Mouse (Mus musculus): ENCODE measurements at regions not wholly inside any gene's neighbourhood (a gene's known extent, or its start where the extent isn't known, plus 50 kb on each side); places are given as distances from the start of the nearest gene placed in this dataset.

DNA sequence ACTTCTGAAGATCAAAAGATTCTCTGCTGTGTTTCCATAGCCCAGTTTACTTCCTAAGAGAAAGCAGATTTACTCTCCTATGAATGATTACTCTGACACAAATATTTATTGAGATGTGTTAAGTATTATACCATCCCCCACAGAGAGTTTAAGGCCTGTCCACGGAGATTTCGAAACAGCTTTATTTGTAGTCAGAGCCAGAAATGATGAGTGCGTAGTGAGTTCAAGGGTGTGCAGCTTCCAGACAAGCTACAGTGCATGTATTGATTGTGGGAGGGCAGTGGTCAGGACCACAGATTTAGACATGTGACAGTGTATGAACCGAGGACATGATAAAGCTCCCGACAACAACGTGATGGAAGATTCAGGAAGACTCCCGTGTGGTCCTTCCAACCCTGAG lies 126.8 kb downstream of the Hlx start:
- no peak for ATAC-seq

DNA sequence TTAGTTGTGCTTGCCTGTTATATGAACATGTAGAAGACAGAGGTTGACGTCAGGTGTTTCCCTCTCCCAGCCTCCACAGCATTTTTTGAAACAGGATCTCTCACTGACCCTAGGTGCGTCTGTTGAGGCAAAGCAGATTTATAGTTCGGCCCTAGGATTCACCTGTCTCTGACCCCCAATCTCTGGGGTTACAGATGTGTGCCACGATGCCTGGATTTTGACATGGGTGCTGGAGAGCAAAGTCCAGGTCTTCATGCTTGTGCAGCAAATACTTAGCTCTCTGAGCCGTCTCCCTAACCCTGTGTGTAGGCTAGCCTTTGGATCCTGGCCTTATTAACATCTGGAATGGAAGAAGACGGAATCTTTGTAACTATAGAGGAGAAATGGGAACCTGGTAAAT lies 129.3 kb downstream of the Hlx start:
- ATAC-seq = no peak

DNA sequence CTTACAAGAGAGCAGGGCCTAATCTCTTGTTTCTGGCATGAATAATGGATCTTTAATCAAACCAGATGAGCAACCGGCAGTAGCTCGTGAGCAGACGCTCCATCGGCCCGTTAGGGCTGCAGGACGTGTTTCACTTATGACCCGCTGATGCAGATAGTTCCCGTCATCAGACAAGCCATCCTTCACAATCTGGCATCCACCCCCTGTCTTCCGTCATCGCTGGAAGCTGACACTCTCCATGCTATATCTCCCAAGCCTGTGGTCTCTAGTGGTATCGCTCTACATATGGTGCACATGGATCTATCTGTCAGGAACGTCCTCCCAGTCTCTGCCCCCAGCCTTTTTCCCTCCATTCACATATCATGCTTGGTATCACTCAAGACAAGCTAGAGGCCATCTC lies 137.0 kb downstream of the Hlx start:
- no peak for ATAC-seq

DNA sequence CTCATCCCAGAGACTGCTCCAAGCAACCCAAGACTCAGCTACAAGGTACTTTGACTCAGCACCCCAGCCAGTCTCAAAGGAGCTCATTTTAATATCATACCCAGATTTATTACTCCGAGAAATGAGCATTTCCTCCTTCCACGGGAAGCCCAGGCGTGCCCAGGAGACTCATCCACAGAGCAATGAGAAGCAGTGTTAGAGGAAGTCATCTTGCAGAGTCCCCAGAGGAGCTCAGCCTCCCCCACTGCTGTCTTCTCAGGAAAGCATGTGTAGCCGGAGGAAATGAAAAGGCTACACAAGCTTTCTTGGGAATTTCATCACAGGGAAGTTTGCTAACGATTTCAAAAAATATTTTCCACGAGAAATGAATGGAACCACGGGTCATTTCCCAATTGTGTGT lies 141.8 kb downstream of the Hlx start:
- ATAC-seq = no peak

DNA sequence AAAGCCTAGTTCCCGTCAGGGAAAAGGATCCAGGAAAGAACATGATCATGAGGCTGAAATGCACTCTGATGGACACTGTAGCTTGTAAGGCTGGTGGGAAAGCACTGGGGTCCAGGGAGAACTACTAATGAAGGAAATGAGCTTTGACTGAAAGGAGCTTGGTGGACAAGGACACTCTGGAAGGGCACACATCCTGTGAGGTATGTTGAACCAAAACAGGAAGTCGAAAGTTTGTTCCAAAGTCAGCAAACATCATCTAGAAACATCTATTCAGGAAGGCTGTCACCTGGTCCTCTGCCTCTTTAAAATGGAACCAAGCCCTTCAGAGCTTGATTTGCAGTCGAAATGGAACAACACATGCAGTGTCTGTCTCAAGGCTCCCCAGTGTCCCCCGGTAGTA lies 143.1 kb downstream of the Hlx start:
- ATAC-seq = no peak

DNA sequence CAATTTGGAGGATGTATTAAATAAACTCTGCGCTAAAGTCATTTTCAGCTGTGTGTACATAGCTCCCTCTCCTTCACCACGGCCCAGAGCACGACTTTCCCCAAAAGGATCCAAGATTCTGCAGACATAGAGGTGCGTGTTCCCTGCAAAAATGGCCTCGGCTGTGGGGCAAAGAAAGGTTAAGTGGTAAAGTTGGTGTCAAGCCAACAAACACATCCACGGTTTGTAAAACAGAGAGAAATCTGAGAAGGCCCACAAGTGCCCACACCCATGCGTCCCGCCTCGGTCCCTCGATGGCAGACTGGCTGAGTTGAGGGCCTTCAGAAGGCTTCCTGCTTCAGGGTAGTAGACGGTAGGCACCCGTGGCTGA lies 147.9 kb downstream of the Hlx start:
- no peak for ATAC-seq

DNA sequence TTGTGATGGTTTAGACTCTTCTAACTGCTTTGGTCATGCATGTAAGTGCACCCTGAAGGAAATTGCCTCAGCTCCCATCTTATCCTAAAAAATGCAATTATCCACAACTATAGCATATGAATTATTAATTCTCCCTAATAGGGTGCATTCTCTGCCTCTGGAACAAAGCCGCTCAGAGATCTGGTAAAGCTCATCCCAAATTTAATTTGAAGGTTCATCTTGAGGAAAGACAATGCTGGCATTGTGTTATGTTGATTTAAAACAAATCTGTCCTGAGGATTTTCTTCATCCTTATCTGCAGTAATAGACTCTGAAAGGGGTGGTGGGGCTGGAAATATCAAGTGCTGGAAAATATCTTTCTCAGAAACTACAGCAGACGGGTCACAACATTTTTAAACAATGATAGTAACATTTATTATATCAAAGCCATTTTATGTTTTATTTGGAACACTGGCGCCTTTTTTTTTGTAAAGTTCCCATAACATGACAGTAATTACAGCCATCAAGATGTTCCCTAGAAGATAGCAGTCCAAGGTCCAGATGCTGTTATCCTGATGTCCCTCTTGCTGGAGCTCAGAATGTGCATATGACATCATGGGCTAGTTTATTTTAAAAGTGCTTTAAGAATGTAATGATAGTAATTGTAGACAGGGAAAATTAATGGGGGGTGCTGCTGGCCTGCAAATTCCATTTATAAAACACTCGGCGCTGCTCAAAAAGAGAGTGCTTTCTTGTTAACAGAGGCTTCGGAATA lies 148.5 kb downstream of the Hlx start:
- ATAC-seq = no peak

DNA sequence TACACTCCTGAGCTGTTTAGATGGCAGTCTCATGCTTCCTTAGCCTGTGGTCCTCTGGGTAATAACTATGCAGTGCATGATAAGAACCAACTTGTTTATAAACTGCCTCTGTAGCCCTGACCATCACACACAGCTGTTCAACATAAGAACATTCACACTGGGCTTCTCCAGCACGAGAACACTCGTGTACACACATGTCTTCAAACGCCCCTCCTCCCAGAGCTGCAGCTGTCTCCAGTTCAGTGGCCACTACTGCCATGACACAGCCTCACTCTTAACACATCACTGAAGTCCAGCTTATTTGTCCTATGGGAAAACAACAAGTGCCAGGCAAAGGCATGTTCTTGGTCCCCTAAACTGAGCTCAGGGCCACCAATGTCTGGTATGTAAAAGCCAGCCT lies 152.9 kb downstream of the Hlx start:
- ATAC-seq = no peak

DNA sequence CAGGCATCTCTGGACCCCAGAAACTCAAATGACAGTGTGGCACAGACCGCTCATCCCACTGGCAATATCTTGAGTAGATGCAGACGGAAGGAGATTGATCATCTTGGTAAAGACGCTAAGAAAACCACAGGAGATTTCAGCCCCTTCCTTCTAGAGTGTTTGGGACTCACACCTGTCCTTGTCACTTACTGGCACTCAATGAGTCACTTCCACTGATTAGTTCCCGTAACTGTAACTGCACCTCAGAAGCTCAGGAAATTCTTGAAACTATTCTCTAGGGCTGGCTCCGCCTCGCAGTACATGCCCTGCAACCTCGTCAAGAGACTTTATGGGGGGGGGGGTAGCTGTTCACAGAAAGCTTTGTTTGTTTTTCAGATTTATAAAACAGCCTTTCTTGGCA lies 155.9 kb downstream of the Hlx start:
- no peak for ATAC-seq

DNA sequence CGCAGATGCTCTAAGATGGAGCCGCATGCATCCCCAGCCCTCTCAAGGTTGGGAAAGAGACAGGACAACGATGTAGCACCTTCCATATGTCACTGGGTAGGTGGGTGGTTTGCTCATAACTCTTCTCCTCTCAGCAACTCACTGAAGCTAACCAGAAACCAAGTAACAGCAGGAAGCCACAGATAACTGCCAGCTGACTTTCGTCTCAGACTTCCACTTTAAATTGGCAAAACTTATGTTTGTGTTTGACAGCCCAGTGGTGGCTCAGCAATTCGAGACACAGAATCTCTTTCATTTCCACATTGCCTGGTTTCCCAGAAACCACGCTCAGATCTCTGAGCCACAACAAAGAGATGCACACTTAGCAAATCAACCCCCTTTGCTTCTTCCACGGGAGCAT lies 159.1 kb downstream of the Hlx start:
- no peak for ATAC-seq

DNA sequence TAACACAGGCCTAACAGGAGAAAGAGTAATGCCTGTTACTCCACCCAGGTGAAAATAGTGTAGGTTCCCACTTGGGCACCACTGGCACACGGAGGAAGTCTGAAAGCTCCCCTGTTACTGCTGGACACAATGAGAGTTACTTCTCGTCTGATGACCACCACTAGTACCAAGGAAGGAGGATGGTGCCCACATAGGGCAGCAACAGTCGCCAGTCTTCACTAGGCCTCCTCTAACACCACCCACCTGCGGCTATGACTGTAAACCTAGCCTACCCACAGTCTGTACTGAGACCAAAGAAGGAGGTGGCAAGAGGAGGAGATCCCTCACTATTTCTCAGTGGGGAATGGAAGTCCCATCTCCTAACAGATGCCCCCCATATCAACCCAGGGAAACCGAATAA lies 161.7 kb downstream of the Hlx start:
- ATAC-seq = no peak

DNA sequence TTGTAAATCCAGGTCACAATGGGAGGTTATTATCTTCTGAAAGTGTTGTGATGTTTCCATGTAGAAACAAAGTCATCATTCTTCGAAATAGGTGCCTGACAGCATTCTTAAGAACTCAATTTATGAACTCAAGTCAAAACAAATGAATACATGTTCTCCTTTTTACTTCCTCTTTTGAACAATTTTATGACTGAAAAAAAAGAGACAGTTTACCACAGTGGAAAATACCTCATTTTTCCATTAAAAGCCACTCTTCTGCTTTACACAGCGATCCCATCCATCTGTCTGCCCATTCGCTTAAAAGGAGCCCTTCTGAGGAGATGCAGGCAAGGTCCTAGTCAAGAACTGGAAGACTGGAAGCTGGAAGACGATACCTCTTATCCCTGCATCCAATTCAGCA lies 169.5 kb downstream of the Hlx start:
- no peak for ATAC-seq

DNA sequence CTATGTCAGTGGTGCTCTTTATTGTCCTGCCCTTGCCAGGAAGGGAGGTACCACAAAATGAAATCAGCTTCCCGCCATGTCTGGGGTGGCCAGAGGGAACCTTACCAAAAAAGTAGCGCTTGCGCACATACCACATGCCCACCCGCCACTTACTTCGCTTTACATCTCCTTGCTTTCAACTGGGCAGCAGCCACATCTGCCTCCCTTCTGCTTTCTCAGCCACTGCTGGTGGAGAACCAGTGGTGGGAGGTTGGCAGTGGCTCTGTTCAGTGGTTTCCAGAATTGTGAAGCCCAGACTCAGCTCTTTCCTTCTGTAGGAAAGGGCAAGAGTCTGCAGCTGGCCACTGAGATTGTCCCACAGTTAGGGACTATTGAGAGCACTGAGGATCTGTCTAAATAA lies 170.2 kb downstream of the Hlx start:
- ATAC-seq = no peak

DNA sequence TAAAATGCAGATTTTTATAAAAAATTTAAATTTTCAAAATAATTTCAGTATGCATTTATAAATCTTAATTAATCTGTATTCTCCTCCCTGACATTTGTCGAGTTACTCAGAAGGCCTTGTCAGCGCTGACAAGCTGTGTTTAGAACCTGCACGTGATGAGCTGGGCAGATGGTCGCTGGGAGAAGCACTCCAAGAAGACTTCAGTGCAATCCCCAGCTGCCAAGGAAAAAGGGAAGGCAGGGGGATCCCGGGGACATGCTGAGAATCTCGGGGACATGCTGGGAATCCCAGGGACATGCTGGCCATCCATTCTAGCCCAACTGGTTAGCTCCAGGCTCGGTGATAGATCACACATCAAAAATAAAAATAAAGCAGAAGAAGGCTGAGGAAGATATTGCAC lies 172.9 kb downstream of the Hlx start:
- ATAC-seq = no peak

DNA sequence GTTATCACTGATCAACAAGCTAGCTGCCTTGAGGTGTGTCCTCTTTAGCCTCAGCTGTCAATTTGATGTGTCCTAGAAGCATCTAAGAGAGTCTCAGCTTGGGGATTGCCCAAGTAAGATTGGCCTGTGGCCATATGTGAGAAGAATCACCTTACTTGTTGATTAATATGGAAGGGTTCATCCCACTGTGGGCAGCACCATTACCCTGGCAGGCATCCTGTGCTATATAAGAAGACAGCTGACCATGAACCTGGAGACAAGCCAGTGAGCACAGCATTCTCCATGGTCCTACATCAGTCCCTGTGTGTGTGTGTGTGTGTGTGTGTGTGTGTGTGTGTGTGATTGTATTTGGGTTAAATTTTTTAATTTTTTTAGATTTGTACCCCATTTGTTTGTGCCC lies 178.6 kb downstream of the Hlx start:
- no peak for ATAC-seq

DNA sequence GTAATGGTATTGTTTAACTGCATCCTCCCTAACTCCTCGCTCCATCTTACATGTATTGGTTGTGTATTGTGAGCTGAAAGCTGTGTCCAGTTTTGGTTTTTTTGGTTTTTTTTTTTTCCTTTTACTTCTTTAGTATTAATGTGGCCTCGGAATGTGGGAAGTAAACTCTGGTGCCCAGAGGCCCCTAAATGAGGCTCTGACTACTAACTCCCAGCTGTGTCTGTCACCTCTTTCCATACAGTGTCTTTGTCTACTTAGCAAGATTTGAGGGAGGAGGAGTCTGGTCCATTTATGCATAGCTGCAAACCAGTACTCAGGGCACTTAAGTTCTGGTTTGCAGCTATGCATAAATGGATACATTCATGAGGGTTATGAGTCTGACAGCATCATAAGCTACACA lies 181.9 kb downstream of the Hlx start:
- ATAC-seq = no peak

DNA sequence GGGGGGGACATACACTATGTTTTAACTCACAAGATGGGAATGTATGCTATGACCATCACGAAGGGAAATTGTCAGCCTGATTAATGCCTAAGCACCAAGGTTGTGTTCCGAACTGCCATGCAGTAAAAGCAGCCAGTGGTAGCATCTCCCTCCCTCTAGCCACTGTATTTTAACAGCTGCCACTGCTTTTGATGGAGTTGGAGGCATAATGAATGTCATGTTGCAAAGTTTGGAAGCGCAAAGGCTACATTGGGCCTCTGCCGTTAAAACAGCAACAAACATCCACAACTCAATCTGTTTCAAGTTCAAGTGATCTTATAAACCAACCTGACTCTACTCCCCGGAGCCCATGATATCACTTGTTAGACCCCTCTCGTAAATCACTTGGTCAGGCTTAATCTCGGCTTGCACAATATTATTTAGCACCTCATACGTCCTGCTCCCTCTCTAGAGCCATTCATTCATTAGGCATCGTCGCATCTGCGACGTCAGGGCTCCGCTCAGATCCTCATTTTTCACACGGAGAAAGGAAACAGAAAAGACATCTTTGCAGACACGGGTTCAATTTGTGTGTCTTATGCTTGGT lies 184.7 kb downstream of the Hlx start:
- no peak for ATAC-seq

DNA sequence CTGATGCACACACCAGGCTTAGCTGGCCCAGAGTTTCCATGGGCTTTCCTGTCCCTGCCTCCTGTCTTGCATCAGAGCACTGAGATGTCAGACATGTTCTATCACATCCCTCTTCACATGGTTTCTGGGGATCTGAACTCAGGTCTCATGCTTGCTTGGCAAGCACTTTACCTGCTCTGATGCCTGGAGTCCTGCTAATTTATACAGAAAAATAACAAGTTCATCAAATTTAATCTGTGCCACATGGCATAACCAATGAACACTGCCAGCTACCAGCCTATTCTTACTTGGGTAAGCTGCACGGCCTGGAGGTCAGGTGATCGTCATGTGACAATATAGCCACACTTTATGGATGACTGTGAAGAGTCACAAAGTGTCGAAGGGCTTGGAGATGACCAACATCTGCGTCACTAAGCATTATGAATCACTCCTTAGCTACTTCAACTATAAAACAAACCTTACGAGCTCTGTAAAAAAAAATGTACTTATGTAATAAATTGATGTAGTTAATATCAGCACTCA lies 186.2 kb downstream of the Hlx start:
- no peak for ATAC-seq

DNA sequence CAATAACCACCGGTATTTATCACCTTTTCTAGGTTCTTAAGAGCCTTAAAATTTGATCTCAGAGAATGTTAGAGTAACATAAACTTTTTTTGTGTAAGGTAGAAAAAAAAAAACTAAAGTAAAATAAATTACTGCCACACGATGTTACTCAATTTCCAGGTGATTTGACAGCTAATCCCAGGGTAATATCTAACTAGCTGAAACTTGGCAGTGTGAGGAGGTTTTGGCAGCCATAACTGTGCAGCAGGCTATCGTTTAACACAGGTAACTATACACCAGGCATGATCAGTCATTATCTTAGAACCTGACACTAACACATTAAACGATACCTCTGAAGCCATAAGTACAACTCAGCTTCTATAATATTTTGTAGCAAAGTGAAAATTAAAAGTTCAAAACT lies 187.3 kb downstream of the Hlx start:
- no peak for ATAC-seq

DNA sequence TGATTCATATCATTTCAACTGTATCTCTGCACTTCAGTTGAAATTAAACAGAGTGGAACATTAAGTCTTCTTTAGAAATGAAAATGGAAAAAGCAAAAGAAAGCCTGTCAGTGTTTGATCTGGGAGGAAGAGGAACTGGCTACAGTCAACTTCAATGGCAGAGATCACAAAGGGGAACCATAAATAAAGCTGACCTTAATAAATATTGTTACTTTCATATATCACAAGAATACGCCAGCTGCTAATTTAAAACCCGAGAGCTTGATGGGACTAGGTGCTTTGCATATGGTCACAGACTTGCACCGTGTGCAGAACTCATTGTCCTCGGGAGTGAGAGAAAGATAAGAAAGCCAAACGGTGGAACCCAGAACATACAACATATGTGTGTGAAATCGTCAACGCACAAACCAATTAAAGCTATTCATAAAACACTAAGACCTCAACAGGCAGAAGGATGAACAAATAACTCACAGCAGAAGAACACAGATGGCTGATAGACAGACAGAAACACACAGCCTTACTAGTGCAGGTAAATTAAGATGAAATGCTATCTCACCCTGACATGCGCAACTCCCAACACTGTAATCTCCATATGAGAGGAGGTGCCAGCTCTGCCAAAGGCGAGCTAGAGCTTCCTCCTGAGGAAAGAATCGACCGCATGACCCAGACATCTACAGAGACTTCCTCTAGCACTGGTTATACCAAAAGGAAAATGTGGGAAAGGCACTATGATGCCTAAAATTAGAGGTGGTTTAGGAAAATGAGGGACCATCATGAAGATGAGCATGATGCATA lies 189.9 kb downstream of the Hlx start:
- no peak for ATAC-seq

DNA sequence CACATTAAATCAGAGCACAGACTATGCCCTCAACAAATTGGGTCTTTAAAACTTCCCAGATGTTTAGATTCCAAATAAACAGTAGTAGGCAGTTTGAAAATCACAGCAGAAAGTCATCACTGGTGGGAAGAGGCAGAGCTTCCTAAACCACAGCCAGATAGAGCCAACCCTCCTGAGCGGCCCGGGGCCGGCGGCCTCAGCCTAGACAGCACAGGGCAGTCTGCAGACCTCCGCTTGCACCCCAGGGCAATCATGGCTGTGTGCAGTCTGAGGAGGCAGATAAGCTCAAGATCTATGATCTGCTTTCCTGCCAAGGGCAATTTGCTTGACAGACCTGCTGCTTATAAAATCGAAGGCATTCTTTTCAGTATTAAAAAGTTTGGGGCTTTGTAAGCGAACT lies 192.6 kb downstream of the Hlx start:
- ATAC-seq = no peak

DNA sequence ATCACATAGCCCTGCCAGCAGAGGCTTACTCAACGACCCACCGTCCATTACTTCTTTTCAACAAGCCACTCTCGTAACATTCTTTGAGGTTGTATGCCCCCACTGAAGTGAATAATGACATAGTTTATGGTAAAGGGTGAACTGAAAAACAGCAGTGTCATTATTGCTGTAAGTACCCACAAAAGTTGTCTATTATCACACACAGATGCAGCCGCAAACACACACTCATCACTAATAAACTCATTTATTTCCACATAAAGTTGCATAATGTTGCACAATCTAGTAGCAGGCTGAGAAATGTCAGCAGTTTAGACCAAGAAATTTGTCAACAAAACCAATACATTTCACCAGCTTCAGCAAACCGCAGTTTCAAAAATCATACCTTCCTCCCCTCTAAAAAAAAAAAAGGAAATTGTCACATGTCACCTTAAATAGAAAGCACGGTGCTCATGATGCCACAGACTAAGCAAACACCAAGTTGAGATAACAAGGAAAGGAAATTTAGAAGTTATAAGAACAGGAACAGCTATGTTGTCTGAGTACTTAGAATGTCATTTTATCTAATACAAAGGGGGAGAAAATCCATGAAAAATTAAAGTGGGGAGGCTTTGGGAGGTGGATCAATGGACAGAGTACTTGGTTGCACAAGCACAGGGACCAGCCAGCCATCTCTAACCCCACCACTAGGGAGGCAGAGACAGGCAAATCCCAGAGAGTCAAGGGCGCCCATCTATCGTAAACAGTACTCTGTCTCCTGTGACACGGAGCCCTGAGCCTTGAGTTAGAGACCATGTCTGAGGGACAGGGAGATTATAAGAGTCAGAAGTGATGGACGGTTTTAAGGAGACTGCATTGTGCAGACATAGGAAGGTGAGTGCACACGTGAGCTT lies 195.9 kb downstream of the Hlx start:
- ATAC-seq = no peak

DNA sequence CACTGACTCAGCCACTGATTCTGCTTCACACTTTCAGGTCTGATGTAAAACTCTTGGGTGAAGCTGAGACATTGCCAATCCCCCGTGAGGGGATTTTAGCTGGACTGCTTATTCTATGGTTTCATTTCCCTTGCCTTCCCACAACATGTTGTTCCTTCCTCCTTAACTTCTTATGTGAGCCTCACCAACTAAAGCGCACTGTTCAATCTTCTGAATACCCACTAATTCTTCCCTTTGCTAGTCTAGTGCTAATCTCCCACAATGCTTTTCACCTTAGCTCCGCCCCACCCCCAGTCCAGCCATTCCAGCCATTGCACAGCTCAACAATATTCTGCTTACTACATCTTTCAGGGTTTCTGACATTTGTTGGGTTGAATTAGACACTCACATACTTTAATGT lies 196.7 kb downstream of the Hlx start:
- ATAC-seq = no peak

Data from activated CD4-positive, CD25-positive, alpha-beta regulatory T cell, adult 4 months (primary cell).